Mouse (Mus musculus): ENCODE results near the gene Hist1h4m. TPM values are rescaled to one million over a fixed set of nuclear protein-coding genes. Genes with fewer than 3 reads are reported as not detected.
"Not testable (repeated sequence)": the region's sequence is repeated elsewhere in the genome, so short reads cannot be mapped to it uniquely, and the experiment has no call there.

Gene Hist1h4m
- polyA plus RNA-seq (2015; fragmentation: Nextera tagmentation; extraction: Ambion mirVana): not detected in 2 replicates

- peak; percentile 41 for ATAC-seq (replicated peaks; ENCODE audit: low FRiP score)
- peak within 1 kb of the TSS; percentile 25; the same call in 1 of the 2 replicates for H3K4me3 ChIP-seq (replicated peaks)
- H3K4me2 ChIP-seq: peak within 1 kb of the TSS; percentile 50
- H3K9me3 ChIP-seq (replicated peaks); H3K4me1 ChIP-seq; H3K9ac ChIP-seq; H3K27me3 ChIP-seq; H3K36me3 ChIP-seq: not testable (repeated sequence)
- WGBS: no CpG with 5 or more reads among the region's 24 CpGs
- peak within 1 kb of the TSS; percentile 75 for H3K27ac ChIP-seq
Observed at GRCm38 (mm10) chr13:21811539-21811938, at the start of gene Hist1h4m. Hist1h4m (plus strand) TSS chr13:21811746.

DNA sequence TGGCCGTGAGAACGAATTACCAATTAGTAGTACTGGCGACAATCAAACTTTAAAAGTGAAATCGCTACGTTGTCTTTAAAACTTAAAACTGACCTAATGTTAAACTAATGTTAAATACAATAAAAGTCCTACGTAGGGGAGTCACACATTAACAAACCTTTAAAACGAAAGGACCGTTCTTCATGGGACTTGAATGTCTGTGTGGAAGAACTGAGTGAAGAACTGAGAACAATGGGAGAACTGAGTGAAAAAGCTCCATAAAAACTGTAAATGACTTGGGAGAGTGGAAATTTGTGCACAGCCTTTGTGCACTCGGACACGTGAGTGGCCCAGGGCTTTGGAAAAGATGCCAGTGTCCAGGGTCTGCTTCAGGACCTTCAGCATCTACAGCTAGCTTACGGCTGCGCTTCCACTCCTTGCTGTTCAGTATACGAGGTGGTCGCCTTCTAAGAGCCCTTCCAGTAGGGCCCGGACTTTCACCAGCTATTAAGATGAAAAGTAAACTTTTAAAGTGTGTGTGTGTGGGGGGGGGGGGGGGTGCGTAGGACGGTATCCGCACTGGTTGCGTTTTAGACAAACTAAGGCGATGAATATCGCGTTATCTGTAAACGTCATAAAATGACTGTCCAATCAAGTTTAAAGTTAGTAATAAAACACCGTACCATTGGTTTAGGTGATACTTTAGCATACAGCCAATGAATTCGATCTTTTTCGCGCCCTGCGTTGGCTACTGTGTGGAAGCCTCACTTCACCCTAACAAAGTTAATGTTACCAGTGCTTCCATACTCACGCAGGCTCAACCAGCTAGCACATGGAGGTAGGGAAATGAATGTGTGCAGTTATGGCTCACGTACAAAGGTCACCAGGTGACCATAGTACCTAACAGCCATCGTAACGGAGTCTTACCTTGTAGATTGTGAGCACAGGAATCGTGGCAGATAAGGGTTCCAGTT is 32.5 kb upstream of the Hist1h4m start:
- no peaks in the 10 kb centered on the region for H3K9me3 ChIP-seq (replicated peaks)
- peak overlapping the region; percentile 52 for H3K4me3 ChIP-seq (replicated peaks)
- peak overlapping the region; percentile 74 for H3K4me2 ChIP-seq
- ATAC-seq (replicated peaks; ENCODE audit: low FRiP score): peak; percentile 83
- H3K9ac ChIP-seq: peak overlapping the region; percentile 85
- H3K27me3 ChIP-seq: no peaks in the 10 kb centered on the region
- H3K4me1 ChIP-seq: peaks cover 24% of the 10 kb centered on the region
- 4% methylated on average over 33 of the region's 33 CpGs for WGBS
- H3K36me3 ChIP-seq: no peaks in the 10 kb centered on the region
- peak overlapping the region; percentile 98 for H3K27ac ChIP-seq

DNA sequence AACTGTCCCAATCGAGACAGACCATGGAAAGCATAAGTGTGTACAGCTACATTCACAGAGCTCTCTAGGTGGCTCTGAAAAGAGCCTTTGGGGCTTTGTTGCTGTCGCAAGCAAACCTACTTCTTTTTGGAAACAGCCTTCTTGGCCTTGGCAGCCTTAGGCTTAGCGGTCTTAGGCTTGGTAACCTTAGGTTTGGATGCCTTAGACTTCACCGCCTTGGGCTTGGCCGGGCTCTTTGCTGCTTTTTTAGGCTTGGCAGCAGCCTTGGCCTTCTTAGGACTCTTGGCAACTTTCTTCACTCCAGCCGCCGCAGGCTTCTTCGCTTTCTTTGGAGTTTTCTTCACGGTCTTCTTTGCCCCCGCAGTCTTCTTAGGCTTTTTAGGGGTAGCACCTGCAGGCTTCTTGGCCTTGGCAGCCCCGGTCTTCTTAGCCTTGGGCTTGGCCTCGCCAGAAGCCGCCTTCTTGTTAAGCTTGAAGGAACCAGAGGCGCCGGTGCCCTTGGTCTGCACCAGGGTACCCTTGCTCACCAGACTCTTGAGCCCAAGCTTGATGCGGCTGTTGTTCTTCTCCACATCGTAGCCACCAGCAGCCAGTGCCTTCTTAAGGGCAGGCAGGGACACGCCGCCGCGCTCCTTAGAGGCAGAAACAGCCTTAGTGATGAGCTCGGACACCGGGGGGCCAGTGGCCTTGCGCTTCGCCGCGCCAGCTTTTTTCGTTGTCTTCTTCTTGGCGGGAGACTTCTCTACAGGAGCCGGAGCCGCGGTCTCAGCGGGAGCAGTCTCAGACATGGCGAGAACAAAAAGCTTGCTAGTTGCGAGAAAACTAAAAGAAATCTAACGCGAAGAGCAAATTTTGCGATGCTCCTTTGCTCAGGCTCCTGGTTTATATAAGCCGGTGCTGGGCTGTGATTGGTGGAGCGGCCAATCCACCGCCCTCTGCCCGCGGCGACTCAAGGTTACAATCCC is 31.5 kb upstream of the Hist1h4m start, which contains the start of gene Hist1h1b:
Gene Hist1h1b, minus strand, starts transcription at position 859 of the 965 bp plus-strand sequence.
- Histone ChIP-seq H3K4me2 (peak within 1 kb of the TSS; percentile 74), H3K27me3 (no peaks in the 10 kb centered on the region), H3K27ac (peak within 1 kb of the TSS; percentile 98), H3K9me3 (replicated peaks) (no peaks in the 10 kb centered on the region), H3K9ac (peak within 1 kb of the TSS; percentile 85), H3K4me3 (replicated peaks) (peak within 1 kb of the TSS; percentile 52), H3K36me3 (no peaks in the 10 kb centered on the region), H3K4me1 (peaks cover 29% of the 10 kb centered on the region)
- WGBS: under 1% methylated on average over 44 of the region's 44 CpGs
- ATAC-seq (replicated peaks; ENCODE audit: low FRiP score): peak; percentile 62

DNA sequence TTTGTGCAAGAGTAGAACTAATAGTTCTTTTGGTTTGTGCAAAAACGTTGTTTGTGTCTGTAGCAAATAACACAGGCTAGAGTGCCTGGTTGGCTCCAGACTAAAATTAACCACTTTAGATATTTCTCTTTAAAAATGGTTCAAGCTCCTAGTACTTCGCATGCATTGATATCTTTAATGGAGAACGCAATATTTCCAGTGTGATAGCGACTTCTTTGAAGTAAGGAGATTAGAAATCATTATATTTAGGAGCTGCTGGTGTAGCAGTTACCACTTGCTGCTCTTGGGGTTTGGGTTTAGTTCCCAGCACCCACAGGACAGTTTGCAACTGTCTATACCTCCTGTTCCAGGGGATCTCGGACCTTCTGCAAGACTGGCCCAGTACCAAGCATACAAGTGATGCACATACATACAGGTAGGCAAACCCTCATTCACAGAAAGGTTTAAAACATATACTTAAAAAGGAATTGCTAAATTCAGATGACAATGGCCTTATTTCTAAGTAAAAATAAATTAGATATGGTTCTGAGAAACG is 30.5 kb upstream of the Hist1h4m start:
- H3K4me2 ChIP-seq: peak overlapping the region; percentile 74
- no peaks in the 10 kb centered on the region for H3K27me3 ChIP-seq
- H3K27ac ChIP-seq: peak overlapping the region; percentile 98
- H3K4me1 ChIP-seq: peaks cover 36% of the 10 kb centered on the region
- no peaks in the 10 kb centered on the region for H3K36me3 ChIP-seq
- no peak overlapping the region for H3K9ac ChIP-seq
- no peak for ATAC-seq (replicated peaks; ENCODE audit: low FRiP score)
- WGBS: 43% methylated on average over 6 of the region's 6 CpGs
- H3K9me3 ChIP-seq (replicated peaks): no peaks in the 10 kb centered on the region
- peak overlapping the region; percentile 52 for H3K4me3 ChIP-seq (replicated peaks)

GRCm38 (mm10) chr13:21781639-21782038 is 29.9 kb upstream of the Hist1h4m start:
- Histone ChIP-seq H3K9me3 (replicated peaks) (no peaks in the 10 kb centered on the region), H3K4me2 (no peak overlapping the region), H3K27ac (peak overlapping the region; percentile 45; the same call in 1 of the 2 replicates), H3K27me3 (no peaks in the 10 kb centered on the region), H3K36me3 (no peaks in the 10 kb centered on the region), H3K4me3 (replicated peaks) (no peak overlapping the region), H3K4me1 (peaks cover 38% of the 10 kb centered on the region), H3K9ac (no peak overlapping the region)
- 96% methylated on average over 1 of the region's 1 CpGs for WGBS
- no peak for ATAC-seq (replicated peaks; ENCODE audit: low FRiP score)

DNA sequence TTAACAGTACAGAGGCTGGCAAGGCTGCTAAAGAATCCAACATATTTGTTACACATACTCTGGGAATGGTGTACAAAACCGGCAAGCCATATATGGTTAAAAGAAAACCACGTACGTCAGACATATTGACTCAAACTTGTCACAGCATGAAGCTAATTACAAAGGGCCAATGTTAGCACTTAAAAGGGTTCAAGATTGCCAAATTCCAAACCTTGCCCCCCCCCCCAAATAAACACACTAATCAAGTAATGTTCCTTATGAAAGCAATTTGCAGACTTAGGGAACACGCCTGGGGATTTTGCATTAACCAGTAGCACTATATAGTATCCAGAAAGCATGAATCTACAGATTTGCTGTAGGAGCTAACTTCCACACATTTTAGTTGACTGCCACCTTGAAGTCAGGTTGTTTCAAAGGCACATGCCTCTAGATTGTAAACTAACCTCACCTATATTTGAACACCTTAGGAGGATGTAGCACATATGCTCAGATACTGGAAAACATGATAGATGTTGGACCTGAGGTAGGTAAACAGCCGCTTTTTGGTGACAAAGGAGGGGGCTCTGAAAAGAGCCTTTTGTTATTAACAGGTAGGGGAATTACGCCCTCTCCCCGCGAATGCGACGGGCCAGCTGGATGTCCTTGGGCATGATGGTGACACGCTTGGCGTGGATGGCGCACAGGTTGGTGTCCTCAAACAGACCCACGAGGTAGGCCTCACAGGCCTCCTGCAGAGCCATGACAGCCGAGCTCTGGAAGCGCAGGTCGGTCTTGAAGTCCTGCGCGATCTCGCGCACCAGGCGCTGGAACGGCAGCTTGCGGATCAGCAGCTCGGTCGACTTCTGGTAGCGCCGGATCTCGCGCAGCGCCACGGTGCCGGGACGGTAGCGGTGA is 28.9 kb upstream of the Hist1h4m start:
- not testable (repeated sequence) for H3K36me3 ChIP-seq; ATAC-seq (replicated peaks; ENCODE audit: low FRiP score); H3K27me3 ChIP-seq; H3K9me3 ChIP-seq (replicated peaks)
- under 1% methylated on average over 21 of the region's 35 CpGs for WGBS
- H3K4me3 ChIP-seq (replicated peaks): peak overlapping the region; percentile 49
- peak overlapping the region; percentile 73 for H3K4me2 ChIP-seq
- peaks cover 38% of the 10 kb centered on the region for H3K4me1 ChIP-seq
- H3K9ac ChIP-seq: peak overlapping the region; percentile 63
- peak overlapping the region; percentile 96 for H3K27ac ChIP-seq

- H3K4me1 ChIP-seq: peaks cover 39% of the 10 kb centered on the region
- no peaks in the 10 kb centered on the region for H3K9me3 ChIP-seq (replicated peaks)
- H3K9ac ChIP-seq: peak within 1 kb of the TSS; percentile 63
- H3K4me2 ChIP-seq: peak within 1 kb of the TSS; percentile 73
- no peaks in the 10 kb centered on the region for H3K36me3 ChIP-seq
- WGBS: under 1% methylated on average over 15 of the region's 20 CpGs
- ATAC-seq (replicated peaks; ENCODE audit: low FRiP score): peak; percentile 73
- no peaks in the 10 kb centered on the region for H3K27me3 ChIP-seq
- peak within 1 kb of the TSS; percentile 96 for H3K27ac ChIP-seq
- H3K4me3 ChIP-seq (replicated peaks): peak within 1 kb of the TSS; percentile 49
Observed at GRCm38 (mm10) chr13:21783255-21783617, 28.3 kb upstream of the Hist1h4m start, which contains the start of gene Hist1h3i. Hist1h3i (minus strand) TSS chr13:21783370.

- H3K27me3 ChIP-seq: no peaks in the 10 kb centered on the region
- H3K27ac ChIP-seq: peak overlapping the region; percentile 96
- peak overlapping the region; percentile 49 for H3K4me3 ChIP-seq (replicated peaks)
- H3K9ac ChIP-seq: peak overlapping the region; percentile 41
- peak overlapping the region; percentile 73 for H3K4me2 ChIP-seq
- peaks cover 39% of the 10 kb centered on the region for H3K4me1 ChIP-seq
- WGBS: under 1% methylated on average over 9 of the region's 9 CpGs
- H3K36me3 ChIP-seq: no peaks in the 10 kb centered on the region
- no peaks in the 10 kb centered on the region for H3K9me3 ChIP-seq (replicated peaks)
- ATAC-seq (replicated peaks; ENCODE audit: low FRiP score): no peak
Observed at GRCm38 (mm10) chr13:21783734-21784161, 27.8 kb upstream of the Hist1h4m start.

DNA sequence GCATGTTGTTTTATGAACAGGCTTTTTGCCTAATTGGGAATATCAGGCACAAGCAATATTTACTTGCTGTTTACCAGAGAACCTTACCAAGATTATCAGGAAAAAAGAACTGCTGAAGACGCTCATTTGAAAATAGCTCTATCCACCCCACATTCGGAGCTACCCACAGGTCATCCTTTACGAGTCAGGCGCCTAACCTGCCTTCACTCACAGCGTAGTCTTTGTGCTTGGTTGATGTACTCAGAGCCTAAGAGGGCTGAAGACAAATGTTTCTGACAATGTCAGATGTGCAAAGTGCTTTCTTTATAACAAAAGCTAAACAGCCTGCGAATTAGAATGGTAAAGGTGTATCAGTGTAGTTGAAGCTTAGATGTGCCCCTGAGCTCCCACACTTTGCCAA is 27.2 kb upstream of the Hist1h4m start:
- WGBS: 25% methylated on average over 6 of the region's 6 CpGs
- peak overlapping the region; percentile 73 for H3K4me2 ChIP-seq
- H3K36me3 ChIP-seq: no peaks in the 10 kb centered on the region
- peak overlapping the region; percentile 96 for H3K27ac ChIP-seq
- H3K4me3 ChIP-seq (replicated peaks): peak overlapping the region; percentile 49
- ATAC-seq (replicated peaks; ENCODE audit: low FRiP score): no peak
- peaks cover 39% of the 10 kb centered on the region for H3K4me1 ChIP-seq
- no peaks in the 10 kb centered on the region for H3K9me3 ChIP-seq (replicated peaks)
- no peaks in the 10 kb centered on the region for H3K27me3 ChIP-seq
- H3K9ac ChIP-seq: peak overlapping the region; percentile 41

DNA sequence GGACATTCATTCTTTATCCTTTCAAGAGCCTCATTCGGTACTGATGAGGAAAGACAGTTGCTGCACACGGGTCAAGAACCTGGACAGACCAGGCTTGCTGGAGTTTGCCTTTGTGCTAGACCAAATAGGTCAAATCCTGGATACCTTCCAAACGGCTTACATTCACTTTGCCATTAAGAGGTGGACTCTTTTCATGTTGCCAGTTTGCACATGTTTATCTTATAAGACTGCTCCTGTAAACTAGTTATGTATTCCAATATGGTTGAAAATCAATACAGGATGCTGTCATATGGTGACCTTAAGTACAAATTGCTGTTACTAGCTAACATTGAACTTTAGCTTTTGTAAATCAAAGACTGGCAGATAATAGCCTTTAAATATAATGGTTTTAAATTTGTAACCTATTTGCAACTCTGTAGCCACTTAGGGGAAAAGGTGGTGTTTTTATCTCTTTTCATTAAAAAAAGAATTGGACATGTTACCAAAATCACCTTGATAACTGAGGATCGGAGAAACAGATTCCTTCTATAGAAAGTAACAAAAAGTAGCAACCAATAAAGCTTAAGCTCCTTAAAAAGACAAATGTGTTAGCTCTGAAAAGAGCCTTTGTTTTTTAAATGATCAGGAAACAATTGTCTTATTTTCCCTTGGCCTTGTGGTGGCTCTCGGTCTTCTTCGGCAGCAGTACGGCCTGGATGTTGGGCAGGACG is 25.2 kb upstream of the Hist1h4m start:
- Histone ChIP-seq H3K9ac (peak overlapping the region; percentile 48; the same call in 1 of the 2 replicates), H3K36me3 (no peaks in the 10 kb centered on the region), H3K27me3 (no peaks in the 10 kb centered on the region), H3K27ac (peak overlapping the region; percentile 92), H3K9me3 (replicated peaks) (no peaks in the 10 kb centered on the region), H3K4me2 (peak overlapping the region; percentile 57), H3K4me3 (replicated peaks) (peak overlapping the region; percentile 43), H3K4me1 (peaks cover 43% of the 10 kb centered on the region)
- 7% methylated on average over 8 of the region's 8 CpGs for WGBS
- ATAC-seq (replicated peaks; ENCODE audit: low FRiP score): no peak
